1 mouse cellular context compared by ENCODE assay signal in genomic region chr13:30762224-30762623, GRCm38 (mm10).
A peak's percentile ranks its signal among the peaks of the same experiment; 100 is the strongest.
TF ChIP-seq lines count a peak whose summit lies in the region.

No protein-coding gene starts in this region.

TF ChIP-seq in CH12.LX, 34 proteins besides CTCF, POLR2A, EP300 and RAD21 (continued from another document):
- TF ChIP-seq ZNF384 (IDR thresholded peaks at IDR 0.05; ENCODE audit: low read depth, low read length), result peak; percentile 25; the same call in 1 of the 2 replicates
